Mouse (Mus musculus) 3T3-L1 (cell line): ENCODE data around the gene Lgr6.

Experiments
- DNase-seq: peaks from one replicate; pipeline ENCODE4 v3.0.0-alpha.2; 2015; ENCODE audit warnings: low read depth, low spot score

Gene Lgr6

DNA sequence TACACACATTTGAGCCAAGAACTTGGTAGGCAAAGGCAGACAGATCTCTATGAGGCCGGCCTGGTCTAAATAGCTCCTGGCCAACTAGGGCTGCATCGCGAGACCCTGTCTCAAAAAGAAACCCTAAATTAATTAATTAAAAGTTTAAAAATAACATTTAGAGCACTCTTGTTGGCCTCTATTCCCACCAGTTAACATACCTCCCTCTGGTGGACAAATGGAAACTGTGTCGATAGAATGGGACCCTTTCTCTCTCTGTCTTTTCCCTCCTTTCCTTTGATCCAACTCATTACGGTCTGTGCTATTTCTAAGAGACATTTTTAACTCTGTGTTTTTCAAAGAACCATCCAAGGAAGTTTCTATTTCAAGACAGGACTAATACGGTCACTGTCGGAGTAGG is 144.4 kb downstream of the Lgr6 start:
- peak; percentile 63 for DNase-seq

DNA sequence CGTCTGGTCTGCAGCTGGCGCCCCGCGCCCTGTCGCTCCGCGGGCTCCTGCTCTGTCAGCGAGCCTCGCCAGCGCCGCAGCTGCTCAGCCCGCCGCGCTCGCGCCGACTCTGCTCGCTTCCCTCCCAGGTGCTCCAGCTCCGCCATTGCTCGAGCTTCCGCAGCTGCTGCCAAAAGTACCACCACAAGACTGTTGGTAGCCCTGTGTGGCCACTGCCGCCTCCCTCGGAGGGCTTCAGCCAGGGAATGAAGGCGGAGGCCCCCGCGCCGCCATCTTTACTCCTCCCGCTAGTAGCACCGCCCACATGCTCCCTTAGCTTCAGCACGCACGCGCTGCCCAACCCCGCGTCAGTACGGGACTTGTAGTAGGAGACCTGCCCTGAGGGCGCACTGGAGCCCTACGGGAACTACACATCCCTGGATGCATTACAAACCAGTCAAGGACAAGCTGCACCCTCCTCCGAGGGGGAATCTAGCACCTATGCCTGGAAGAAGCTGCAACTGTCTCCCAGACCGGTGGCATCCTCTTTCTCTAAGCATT is 149.4 kb downstream of the Lgr6 start, which contains the start of gene Ppp1r12b:
Gene Ppp1r12b, minus strand, starts transcription at position 306 of the 540 bp plus-strand sequence.
- peak; percentile 100 for DNase-seq

DNA sequence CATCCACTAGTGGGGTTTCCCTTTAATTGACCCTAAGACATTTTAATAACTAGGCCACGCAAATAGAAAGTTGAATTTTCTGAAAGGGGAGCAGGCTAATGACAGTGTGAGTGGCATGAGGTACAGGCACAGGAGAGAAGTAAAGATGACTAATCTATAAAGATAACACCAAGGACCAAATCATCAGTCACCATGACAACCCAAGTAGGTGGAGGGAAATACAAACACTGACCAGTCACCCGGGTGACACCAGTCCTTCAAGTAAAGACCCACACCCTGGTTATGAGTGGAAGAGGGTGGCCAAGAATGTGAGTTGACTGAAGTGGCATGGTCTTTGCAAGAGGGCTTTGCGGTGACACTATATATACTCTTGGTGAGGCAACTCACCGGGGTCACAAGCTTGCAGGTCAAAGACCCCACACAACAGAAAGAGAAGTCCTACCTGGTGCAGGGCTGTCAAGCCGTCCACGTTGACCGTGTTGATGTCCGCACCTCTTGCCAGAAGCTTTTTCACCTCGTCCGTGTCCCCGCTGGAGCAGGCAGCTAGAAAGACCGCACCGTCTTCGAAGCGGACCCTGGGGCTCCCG is 149.9 kb downstream of the Lgr6 start:
- DNase-seq = peak; percentile 52

DNA sequence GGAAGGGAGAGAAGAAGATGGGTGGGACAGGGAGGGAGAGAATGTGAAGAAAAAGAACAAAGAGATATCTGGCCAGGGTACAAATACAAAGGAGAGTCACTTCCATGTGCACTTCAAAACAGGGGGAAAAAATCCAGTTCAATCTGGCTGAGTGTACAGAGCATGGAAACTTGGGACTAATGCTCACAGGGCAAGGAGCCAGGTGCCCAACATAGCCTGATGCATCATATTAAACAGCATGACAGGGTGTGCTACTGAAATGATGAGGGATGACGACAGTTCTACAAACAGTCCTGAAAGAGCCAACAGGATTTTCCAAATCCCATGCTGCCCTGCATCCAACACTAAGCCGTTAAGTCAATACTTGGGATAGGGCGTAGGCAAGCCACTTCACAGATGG is 155.1 kb downstream of the Lgr6 start:
- peak; percentile 22 for DNase-seq

DNA sequence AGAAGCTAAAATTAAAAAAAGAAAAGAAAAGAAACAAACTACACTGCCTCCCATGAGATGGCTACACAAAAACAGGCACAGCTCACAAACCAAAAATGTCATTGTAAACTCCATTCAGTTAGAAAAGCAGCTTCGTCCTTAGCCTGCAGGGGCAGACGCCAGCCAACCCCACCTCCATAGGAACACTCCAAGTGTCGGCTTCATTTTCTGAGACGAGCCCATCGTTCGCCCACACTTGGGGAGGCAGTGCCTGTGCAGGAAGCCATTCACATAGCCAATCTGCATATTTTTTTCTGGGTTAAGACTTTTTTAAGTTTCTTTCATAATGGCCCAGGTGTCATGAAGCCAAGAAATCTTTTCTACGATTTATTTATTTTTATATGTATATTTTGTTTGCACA is 157.5 kb downstream of the Lgr6 start:
- no peak for DNase-seq

DNA sequence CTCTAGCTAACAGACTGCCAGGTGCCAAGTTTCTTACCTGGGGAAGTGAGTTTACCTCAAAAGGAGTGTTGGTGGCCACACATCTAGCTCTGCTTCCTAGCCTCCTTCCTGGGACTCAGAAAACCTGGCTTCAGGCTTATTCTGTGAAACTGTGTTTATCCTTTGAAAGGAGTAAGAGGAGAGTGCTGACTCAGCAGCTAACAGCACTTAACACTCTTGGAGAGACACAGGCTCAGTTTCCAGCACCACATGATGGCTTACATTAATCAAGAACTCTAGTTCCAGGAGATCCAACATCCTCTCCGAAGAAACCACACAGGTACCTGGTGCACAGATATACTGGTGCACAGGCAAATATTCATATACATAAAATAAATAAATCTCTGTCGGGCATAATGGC is 162.2 kb downstream of the Lgr6 start:
- DNase-seq = no peak

DNA sequence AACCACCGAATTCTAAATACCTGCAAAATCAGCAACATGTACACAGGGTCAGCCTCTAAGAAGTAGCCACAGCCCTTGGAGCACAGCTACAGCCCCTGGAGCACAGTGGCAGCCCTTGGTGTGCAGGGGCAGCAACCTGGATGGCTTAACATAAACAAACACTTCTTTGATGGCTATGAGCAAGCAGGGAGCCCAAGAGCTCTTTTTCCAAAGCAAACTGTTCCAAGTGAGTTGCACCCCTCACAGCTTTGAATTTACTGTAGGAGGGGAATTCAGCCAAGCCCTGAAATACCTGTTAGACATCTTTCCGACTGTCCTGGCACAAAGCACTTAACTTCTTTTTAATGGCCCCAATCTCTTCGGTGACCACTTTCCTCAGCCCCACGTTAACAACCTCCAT is 164.2 kb downstream of the Lgr6 start:
- DNase-seq = no peak

DNA sequence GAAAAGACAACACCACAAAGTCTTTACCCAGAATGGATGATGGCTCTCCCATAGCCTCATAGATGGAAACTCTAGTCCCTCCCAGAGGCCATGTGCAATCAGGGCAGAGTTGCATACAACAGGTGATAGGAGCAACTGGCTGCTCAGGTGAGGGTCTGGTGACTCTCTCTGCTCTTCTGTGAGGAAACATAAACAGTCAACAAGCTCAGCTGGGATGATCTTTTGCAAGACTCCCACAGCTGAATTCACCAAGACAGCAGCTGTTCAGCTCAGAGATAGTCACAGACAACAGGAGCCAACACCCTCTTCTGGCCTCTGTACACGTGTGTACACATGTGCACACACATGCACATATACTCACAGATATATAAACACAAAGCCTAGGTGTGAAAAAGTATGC is 166.8 kb downstream of the Lgr6 start:
- no peak for DNase-seq

DNA sequence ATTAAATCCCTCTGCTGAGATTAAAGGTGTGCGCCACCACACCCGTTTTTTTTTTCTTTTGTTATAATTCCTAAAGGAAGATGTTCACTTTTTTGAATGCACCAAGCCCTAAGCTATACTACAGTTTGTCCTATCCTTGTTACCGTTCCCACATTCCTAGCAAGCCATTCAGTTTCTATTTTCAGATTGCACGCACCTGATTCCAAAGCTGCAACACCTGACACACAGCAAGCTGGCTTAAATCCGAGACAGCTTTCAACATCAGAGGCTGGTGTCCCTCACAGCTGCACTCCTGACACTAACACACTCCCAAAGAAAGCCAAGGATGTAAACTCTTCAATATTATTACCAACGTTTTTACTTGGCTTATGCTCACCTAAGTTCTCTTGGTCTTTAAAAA is 168.7 kb downstream of the Lgr6 start:
- no peak for DNase-seq
